Mouse (Mus musculus) lung, adult 18-20 months (tissue): ENCODE results near the gene Por.

Experiments used
- DNase-seq, 2 experiments: peaks; one replicate each; pipeline ENCODE4 v3.0.0; 2022; ENCODE audit warnings: mixed read lengths in 2 of 2

Por gene

DNA sequence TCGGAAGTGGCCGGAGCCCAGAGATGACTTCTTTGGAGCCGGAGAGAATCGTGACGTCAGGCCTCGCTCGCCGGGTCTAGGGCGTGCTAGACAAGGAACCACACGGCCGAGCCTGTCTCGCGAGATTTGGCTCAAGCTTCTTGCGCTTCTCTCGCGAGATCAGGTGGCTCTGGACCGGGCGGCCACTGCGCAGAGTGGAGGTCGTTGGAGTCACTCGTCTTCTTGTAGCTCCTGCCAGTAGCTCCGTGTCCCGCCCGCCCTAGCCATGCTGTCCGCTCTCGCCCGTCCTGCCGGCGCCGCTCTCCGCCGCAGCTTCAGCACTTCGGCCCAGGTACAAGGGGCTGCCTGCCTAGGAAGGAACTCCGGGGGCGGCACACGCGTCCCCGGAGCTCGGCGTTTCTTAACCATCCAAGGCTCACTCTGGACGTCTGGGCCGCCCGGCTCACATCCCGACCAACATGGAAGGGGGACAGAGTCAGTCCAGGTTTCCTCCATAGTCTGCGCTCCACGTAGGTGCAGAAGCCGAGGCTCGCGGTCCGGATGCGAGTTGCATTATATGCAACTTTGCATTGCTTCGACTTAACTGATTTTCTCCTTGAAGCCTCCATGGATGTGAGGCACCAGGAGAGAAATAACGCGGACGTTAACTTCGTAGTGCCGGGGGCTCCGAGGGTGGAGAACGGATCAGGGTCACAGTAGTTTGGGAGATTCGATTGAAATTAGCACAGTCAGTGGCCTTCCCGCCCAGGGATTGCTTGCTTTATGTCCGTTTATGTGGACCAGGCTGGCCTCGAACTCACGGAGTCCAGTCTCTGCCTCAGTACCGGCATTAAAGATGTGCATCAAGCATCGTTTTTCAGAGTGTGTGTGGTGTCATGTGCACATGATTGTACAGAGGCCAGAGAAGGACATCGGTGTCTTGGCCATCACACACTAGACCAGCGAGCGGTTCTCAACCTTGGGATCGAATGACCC, 108.9 kb downstream of the Por start, which contains the start of gene Mdh2:
TSS of gene Mdh2 (plus strand) at position 10 of the 975 bp plus-strand sequence.
- peak; percentile 100 for DNase-seq

DNA sequence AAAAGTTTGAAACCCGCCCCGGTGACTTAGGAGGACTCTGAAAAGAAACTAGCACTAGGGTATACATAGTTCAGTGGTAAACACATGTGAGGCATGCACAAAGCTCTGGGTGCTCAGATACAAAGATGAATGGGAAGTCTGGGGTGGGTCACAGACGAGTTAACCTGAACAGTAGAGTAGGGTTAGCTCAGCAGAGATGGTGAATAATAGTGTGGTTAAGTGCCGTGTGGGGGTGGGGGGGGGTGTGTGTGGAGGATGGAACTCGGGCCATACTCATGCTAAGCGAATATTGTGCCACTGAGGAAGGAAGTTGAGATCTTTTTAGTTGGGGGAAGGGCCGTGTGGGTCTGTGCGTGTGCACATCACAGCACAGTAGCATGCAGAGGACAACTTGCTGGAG, 110.5 kb downstream of the Por start:
- DNase-seq, result no peak

- DNase-seq, result no peak
These were observed 113.1 kb downstream of the Por start for GRCm38 (mm10) chr5:135782901-135783300.
